8 mouse cellular contexts compared by ENCODE assay signal in the genomic region with DNA sequence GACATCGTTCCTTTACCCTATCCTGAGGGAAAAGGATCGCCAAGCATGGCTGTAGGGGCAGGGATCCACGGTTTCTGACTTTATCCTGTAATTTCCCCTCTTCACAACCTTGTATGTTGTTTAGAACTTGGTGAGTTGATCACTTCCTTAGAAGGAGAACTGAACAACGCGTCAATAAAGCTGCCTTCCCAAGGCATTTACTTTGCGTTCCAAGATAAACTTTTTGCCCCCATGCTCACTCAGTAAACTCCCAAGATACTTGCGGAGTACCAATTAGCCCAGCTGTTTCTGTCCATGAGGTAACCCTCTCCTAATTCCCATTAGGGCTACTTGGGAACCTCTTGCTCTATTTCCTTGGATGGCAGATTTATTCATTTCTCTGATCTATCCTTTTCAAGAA. TPM values are rescaled to one million over a fixed set of nuclear protein-coding genes. Genes with fewer than 3 reads are reported as not detected.
DNase-seq lines count a peak whose midpoint lies in the region; ATAC-seq and TF ChIP-seq lines count a peak whose summit lies in the region.

No protein-coding gene starts in this region.

- 22% methylated on average over 7 of the region's 7 CpGs for WGBS in lung, embryonic 15.5 days
- 59% methylated on average over 7 of the region's 7 CpGs for WGBS in forebrain, embryonic 12.5 days
- 45% methylated on average over 7 of the region's 7 CpGs for WGBS in limb, embryonic 11.5 days
- 74% methylated on average over 7 of the region's 7 CpGs for WGBS in olfactory bulb, adult 2 months

- peaks cover 16% of the 10 kb centered on the region for H3K4me1 ChIP-seq in lung, embryonic 15.5 days
- H3K4me1 ChIP-seq in forebrain, embryonic 12.5 days, result peaks cover 20% of the 10 kb centered on the region
- peaks cover 14% of the 10 kb centered on the region for H3K4me1 ChIP-seq in limb, embryonic 11.5 days (ENCODE audit: control insufficient read depth, insufficient read depth, low read length)
- peaks cover 8% of the 10 kb centered on the region for H3K4me1 ChIP-seq in olfactory bulb, adult 2 months (ENCODE audit: control insufficient read depth, insufficient read depth, low read length)

- peak overlapping the region; percentile 65 for H3K9ac ChIP-seq in lung, embryonic 15.5 days
- peak overlapping the region; percentile 68; the same call in 1 of the 2 replicates for H3K9ac ChIP-seq in forebrain, embryonic 12.5 days
- peak overlapping the region; percentile 65 for H3K9ac ChIP-seq in limb, embryonic 11.5 days (ENCODE audit: low read length)

- no peak for TF ChIP-seq POLR2A in olfactory bulb, adult 2 months (IDR thresholded peaks at IDR 0.05; ENCODE audit: insufficient read depth, low read depth, low read length)

- TF ChIP-seq CTCF in olfactory bulb, adult 2 months (IDR thresholded peaks at IDR 0.05; ENCODE audit: insufficient read depth, low read depth, low read length), result no peak

- DNase-seq in lung, postnatal 10 days, result no peak
- DNase-seq in limb, embryonic 11.5 days (ENCODE audit: low spot score), result no peak
- no peak for DNase-seq in right cerebral cortex, adult 2 months (ENCODE audit: low spot score in 2 of 2)
- DNase-seq in thymus, postnatal 4 days, result no peak
- DNase-seq in thymus, postnatal 10 days (ENCODE audit: low spot score in 2 of 2), result no peak

- peak overlapping the region; percentile 88 for H3K27ac ChIP-seq in lung, embryonic 15.5 days
- no peak overlapping the region for H3K27ac ChIP-seq in forebrain, embryonic 12.5 days
- H3K27ac ChIP-seq in limb, embryonic 11.5 days (replicated peaks; ENCODE audit: low read depth, low read length), result no peak overlapping the region
- H3K27ac ChIP-seq in olfactory bulb, adult 2 months (ENCODE audit: insufficient read depth, low read depth, low read length), result no peak overlapping the region

- H3K27me3 ChIP-seq in lung, embryonic 15.5 days, result no peaks in the 10 kb centered on the region
- no peaks in the 10 kb centered on the region for H3K27me3 ChIP-seq in forebrain, embryonic 12.5 days
- H3K27me3 ChIP-seq in limb, embryonic 11.5 days (ENCODE audit: control insufficient read depth, insufficient read depth, low read length), result no peaks in the 10 kb centered on the region

- H3K4me2 ChIP-seq in lung, embryonic 15.5 days, result peak overlapping the region; percentile 97
- peak overlapping the region; percentile 99 for H3K4me2 ChIP-seq in forebrain, embryonic 12.5 days
- H3K4me2 ChIP-seq in limb, embryonic 11.5 days (ENCODE audit: low read depth, severe bottlenecking), result peak overlapping the region; percentile 95

- peaks cover 10% of the 10 kb centered on the region for H3K36me3 ChIP-seq in lung, embryonic 15.5 days
- 0 out of 2 replicates have a peak, but pooled peaks cover 4% of the 10 kb centered on the region for H3K36me3 ChIP-seq in forebrain, embryonic 12.5 days (replicated peaks)
- H3K36me3 ChIP-seq in limb, embryonic 11.5 days (ENCODE audit: control insufficient read depth, insufficient read depth, low read length), result peaks cover 3% of the 10 kb centered on the region; the same call in 1 of the 2 replicates

- H3K4me3 ChIP-seq in lung, embryonic 15.5 days, result peak overlapping the region; percentile 62
- H3K4me3 ChIP-seq in forebrain, embryonic 12.5 days (replicated peaks), result peak overlapping the region; percentile 62
- H3K4me3 ChIP-seq in limb, embryonic 11.5 days (ENCODE audit: low read depth, low read length), result peak overlapping the region; percentile 70
- peak overlapping the region; percentile 45; the same call in 1 of the 2 replicates for H3K4me3 ChIP-seq in olfactory bulb, adult 2 months (ENCODE audit: insufficient read depth, low read depth, low read length)

- no peaks in the 10 kb centered on the region for H3K9me3 ChIP-seq in lung, embryonic 15.5 days
- H3K9me3 ChIP-seq in forebrain, embryonic 12.5 days, result no peaks in the 10 kb centered on the region
- no peaks in the 10 kb centered on the region for H3K9me3 ChIP-seq in limb, embryonic 11.5 days (ENCODE audit: control insufficient read depth, low read length)

- no peak for ATAC-seq in lung, embryonic 15.5 days (ENCODE audit: borderline replicate concordance, extremely low read depth, low FRiP score, low TSS enrichment)
- ATAC-seq in forebrain, embryonic 12.5 days (ENCODE audit: low FRiP score), result no peak
- ATAC-seq in limb, embryonic 11.5 days (ENCODE audit: insufficient number of reproducible peaks, low FRiP score, low TSS enrichment, low read depth), result no peak

RNA-seq across cellular contexts. Expression of a gene that starts 0.8 kb away (rescaled TPM):
- polyA plus RNA-seq in lung, embryonic 15.5 days (2015; fragmentation: Nextera tagmentation; extraction: Ambion mirVana), result 12.1 and 13.4 TPM in 2 replicates
- polyA plus RNA-seq in forebrain, embryonic 12.5 days (2016; fragmentation: Nextera tagmentation; extraction: Ambion mirVana), result 20.7 and 20.8 TPM in 2 replicates
- 21.4 and 24.2 TPM in 2 replicates for polyA plus RNA-seq in limb, embryonic 11.5 days (2014; fragmentation: Nextera tagmentation; extraction: Ambion mirVana)
- not detected in 2 replicates for polyA plus RNA-seq in olfactory bulb, adult 2 months (2012; ENCODE audit: insufficient read depth, insufficient read length, low replicate concordance, missing spikeins)
